Mouse (Mus musculus) R1 (cell line): ENCODE data around the gene Tsen54.
A peak's percentile ranks its signal among the peaks of the same experiment; 100 is the strongest.

Source experiments
- DNase-seq: peaks from one replicate; pipeline ENCODE4 v3.0.0-alpha.2; 2018; ENCODE audit warnings: low read depth, low spot score

Tsen54 gene

DNA sequence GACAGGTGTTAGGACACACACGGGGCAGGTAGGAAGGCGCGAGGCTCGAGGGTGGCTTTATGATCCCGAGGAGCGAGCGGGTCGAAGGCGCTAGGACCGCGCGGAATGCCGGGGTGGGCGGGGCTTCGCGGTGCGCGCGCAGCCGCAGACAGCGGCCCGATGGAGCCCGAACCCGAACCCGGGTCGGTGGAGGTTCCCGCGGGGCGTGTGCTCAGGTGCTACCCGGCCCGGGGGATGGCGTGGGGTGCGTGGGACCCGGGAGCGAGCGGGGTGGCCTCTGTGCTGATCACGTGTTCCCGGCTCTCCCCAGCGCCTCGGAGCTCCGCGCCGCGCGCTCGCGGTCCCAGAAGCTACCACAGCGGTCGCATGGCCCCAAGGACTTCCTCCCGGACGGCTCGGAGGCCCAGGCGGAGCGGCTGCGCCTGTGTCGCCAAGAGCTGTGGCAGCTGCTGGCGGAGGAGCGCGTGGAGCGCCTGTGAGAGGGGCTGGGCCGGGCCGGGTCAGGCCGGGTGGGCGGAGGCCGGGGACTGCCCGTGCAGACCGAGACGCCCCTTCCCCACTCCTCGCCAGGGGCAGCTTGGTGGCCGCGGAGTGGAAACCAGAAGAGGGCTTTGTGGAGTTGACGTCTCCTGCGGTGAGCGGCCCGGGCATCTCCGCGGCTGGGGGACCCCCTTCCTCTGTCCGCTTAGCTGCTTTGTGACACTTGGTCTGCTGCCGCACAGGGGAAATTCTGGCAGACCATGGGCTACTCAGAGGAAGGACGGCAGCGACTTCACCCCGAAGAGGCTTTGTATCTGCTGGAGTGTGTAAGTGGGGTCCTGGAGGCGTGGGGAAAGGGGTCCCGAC, at the start of gene Tsen54:
TSS of gene Tsen54 (plus strand) at position 120 of the 846 bp plus-strand sequence.
- peak; percentile 84 for DNase-seq

DNA sequence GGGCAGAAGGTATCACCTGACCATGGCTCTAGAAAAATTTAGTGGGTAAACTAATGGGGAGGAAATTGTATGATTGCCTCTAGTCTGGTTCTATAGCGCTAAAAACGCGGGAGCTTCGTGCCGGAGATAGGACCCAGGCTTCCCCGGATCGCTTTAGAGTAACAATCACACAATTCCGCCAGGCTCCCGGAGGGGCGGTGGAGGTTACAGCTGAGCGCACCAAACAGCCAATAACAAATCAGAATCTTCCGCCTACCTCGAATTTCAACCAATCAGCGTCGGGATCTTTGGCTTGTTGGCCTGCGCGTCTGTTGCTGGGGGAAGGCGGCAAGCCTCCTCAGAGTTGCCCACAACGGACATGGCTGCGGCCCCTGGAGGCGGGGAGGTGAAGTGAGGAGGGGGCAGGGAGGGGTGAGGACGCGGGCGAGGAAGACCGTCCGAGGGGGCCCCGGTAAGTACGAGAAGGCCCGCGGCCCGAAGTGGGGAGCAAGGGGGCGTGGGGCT, 49.4 kb upstream of the Tsen54 start, which contains the start of gene Tmem94:
TSS of gene Tmem94 (plus strand) at position 331 of the 504 bp plus-strand sequence.
- peak; percentile 98 for DNase-seq

DNA sequence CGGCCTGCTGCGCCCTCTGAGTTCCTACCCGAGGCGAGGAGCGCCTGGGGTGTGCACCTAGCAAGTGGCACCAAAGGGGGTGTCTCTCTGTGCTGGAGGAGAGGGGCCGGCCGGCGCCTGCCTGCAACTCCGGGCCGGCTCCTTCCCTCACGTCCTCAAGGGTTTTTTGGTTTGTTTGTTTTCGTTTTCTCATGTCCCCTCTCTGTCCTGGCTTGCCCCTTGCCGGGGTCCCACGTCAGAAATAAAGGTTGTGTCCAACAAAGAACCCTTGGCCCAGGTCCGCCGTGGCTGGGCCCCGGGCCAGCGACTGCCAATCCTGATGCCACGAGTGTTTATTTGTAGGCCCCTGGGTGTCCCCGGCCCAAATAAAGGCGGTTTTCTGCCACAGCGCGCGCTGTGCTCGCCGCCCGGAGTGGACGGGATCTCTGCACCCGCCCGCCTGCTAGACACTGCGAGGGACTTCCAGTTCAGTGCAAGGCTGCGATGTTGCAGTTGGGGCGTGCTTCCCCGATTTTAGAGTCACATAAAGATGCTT, 48.9 kb upstream of the Tsen54 start:
- DNase-seq: peak; percentile 27

DNA sequence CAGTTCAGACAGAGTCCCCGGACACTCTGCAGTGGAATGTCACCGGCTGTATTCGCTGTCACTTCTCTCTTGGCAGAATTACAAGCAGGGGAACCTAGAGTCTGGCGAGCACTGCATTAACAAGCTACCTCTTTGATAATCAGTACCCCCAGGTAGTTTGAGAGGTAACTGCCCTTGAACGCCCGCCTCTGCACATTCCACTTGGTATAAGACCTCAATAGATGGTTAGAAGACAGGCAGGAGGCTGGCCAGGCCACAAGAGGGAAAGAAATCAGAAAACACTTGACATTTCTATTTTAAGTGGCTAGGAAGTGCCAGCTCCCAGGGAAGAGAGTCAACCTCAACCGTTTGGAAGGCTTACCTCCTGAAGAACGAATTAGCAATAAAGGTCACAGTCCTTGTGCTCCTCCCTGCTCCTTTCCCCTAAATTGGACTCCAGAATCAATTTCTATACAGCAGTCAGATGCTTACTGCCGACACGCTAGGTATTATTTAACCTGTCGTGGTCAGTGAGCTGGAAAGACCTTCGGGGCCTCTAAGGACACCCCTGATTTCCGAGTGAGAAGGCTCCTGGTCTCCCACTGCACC, 48.1 kb upstream of the Tsen54 start:
- DNase-seq: no peak

DNA sequence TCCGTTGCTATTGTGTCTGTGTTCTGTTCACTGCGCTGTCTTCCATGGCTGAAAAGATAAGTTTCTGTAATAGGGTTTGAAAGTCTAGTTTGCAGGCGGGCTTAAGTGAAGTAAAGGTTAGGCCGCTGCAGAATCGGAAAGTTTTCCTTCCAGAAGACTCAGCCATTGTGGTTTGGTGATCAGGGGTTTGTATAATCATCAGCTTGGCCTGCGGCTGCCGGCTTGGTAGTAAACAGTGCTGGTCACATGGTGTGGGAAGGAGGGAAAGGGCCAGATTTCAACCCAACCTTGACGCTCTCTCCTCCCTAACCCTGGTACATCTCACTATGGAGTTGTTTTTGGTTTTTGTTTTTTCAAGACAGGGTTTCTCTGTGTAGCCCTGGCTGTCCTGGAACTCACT, 47.5 kb upstream of the Tsen54 start:
- no peak for DNase-seq

DNA sequence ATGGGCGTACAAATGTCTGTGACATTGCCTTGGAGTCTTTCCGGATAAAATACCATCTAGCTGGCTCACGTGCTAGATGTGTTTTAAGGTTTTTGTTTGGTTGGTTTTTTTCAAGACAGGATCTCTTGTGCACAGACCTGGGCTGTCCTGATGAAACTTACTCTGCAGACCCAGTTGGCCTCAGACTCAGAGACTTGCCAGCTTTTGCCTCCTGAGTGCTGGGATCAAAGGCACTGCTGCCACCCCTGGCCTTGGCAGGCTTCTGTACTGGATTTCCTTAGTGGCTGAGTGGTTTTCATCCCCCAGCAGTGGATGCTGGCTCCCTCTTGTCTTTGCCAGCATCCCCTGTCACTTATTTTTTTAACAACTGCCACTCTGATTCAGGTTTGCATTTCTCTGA, 45.6 kb upstream of the Tsen54 start:
- DNase-seq: no peak

DNA sequence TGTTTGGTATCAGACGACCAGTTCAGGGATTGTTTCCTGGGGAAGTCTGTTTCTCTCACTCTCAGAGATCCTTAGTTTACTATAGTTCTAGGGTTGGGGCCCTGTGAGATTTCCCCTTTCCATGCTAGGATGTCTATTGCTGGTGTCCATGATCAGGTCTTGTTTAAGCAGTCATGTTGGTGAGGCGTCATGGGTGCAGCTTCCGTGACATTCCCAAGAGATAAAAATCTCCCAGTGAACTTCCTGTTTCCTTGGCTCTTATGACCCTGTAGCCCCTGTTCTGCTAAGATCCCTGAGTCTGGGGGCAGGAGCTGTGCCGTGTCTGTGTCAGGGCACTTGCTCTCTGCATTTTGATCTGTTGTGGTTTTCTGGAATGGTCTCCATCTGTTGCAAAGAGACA, 39.9 kb upstream of the Tsen54 start:
- DNase-seq: no peak

DNA sequence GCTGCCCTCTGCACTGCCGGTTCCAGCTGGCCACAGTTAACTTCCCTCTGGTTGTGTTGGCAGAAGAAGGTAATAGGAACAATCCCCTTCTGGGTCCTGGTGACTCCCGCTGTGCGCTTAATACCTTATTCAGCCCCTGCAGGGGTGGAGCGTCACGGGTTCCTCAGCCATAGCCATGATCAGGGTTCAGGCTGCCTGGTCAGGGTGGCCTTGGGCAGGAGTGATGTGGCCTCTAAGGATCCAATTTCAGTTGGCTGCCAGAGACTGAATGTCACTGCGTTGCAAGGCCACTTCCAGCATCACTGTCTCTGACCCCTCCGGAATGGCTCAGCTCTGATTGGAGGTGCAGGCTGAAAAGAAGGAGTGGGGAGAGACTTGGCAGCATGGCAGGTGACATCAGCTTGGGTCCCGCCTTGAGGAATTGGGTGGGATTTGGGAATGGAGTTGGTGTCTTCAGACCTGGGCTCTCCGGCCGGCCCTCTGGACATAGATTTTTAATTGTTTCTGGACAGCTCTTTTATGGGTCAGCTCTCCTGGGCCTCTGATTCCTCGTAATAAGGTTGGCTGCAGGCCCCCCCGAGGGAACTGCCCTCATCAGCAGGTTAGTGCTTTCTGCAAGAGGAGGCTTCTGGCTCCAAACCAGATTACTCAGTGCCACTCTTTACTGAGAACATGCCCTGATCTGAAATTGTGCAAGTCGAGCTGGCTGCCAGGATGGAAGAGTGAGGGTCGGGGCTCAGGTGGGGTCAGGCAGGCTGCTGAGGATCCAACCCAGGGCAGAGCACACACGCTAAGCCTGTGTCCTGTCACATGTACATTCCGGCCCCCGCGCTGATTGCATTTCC, 38.5 kb upstream of the Tsen54 start:
- DNase-seq: no peak

DNA sequence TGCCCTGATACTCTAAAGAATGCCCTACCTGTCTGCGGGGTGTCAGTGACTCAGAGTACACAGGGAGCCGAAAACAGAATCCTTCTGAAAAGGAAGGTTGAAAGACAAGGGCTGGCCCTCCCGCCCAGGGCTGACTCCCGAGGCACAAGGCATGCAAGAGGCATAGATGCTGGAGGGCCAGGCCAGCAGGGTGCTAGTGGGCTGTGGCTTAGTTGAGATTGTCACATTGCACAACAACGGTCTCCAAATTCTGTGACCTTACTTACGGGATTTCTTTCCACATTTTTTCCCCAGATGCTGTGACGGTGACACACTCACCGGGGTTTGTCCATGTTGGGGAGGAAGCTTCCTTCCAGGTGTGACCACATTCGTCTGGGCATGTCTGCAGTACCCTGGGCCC, 37.6 kb upstream of the Tsen54 start:
- no peak for DNase-seq

DNA sequence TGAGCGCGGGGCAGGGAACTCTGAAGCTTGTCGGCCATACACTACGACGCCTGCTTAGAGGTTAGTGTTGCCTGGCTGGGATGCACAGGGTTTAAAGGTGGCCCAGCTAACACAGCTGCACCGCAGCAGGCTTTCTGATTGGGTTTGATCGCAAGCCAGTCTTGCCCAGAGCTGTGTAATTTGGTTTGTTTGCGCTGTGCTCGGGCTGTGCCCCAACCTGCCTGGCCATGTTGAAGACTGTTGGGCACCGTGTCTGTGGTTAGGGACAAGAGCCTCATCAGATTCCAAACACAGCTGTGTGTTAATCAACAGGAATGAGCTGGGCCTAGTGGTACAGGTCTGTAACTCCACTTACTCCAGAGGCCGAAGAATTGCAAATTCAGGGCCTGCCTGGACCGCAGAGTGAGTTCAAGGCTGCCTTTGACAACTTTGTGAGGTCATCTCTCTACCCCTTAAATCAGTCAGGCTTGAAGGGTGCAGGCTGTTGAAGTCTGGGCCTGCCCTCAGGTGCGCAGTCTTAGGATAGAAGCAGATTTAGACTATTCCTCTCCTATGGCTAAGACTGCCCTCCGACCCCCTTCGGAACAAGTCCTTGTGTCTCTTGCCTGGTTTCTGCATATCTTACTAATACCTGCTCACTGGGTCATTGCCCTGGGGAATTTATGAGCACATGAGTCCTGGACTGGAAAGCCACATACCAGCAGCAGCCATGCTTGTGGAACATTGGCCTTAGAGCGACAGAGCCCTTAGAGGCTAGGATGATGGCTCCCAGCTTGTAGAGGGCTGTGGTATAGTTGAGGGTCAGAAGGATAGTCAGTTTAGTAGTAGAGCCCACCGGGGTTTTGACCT, 36.8 kb upstream of the Tsen54 start:
- DNase-seq: no peak

DNA sequence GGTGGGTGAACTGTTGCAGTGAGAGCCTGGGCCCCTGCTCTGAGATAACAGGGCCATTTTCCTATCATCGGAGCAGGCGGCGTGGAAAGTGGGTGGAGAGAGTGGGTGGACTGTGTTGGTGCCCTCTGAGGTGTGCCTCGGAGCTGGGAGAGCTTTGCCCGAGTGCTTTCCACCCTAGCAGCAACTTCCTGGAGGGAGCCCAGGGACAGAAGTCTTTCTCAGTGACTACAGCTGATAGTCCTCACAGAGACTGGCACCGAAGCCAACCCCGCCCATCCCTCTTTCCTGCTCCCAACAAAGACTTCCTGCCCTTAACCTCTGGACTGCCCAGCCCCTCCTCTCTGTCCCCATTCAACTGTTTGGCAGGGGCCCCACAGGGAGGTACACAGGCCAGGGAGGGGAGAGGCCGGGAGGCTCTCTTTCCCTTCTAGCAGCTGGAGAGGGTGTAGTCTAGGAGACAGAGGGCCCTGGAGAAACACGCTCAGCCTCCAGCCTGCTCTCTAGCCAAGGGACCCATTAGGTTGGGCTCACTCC, 35.4 kb upstream of the Tsen54 start:
- peak; percentile 40 for DNase-seq

DNA sequence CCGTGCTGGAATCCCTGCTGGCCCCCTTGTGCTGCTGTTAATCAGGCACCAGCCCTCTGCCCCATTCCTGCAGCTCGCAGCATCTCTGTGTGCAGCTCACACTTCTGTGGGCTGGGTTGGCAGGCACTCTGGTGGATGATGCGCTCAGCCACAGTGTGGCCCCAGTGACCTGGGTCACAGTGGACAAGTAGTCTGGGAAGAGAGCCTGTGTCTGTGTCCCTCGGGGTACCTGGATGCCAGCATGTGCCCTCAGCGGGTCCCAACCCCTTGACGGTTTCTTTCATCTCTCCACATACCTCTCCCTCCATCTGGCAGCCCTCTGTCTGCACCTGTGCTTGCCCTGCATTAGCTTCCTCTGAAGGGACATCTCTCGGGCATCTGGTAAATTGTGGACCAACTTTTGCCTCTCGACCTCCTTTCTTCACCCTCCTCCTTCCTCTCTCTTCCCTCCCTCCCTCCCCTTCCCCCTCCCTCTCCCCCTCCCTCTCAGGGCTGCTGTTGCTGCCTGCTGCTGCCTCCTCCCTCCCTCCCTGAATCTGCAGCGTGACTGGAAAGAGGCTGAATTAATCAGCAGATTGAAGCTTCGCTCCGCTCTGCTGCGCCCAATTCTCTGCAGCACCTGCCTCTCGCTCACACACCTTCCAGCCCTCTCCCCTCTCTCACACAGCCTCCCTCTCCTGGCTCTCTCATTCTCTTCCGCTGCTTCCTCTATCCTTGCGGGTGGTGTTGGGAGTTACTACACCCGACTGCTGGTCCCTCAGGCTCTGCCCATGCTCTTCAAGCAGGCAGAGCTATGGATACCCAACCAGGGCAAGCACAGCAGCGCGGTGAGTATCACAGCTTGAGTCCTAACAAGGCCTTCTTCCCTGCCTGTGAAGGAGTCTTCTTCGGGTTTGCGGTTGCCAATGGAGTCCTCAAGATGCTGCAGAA, 34.1 kb upstream of the Tsen54 start:
- no peak for DNase-seq

DNA sequence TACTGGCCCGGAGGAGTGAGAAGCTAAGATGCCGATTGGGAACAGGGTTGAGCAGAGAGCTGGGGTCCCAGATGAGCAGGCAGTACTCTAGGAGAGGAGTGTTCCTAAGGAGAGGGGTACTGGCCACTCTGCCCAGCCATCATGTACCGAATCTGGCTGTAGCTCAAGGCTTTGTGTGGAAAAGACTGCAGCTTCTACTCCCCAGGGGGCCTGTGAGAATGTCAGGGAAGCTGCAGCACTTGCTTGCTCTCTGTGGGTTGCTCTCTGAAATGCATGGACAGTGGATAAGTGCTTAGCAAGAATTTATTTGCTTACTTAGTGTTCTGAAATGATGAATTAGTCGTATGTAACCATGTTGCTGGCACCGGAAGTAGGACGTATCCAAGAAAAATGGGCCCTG, 28.1 kb upstream of the Tsen54 start:
- no peak for DNase-seq

DNA sequence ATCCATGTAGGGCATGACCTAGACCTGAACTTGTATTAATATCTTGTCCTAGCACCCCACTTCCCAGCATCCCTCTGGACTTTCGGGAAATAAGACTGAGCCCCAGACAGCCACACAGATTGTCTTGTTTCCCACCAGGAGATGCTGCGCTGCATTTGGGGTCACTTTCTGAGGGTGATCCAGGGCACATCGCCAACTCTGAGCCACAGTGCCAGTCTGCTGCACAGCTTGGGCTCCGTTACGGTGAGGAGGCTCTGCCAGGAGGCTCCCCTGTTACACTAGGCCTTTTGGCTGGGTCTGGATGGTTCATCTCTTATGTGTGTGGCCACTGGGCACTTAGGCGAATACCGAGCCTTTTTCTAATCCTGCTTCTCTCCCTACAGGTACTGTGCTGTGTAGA, 24.7 kb upstream of the Tsen54 start:
- DNase-seq: no peak

DNA sequence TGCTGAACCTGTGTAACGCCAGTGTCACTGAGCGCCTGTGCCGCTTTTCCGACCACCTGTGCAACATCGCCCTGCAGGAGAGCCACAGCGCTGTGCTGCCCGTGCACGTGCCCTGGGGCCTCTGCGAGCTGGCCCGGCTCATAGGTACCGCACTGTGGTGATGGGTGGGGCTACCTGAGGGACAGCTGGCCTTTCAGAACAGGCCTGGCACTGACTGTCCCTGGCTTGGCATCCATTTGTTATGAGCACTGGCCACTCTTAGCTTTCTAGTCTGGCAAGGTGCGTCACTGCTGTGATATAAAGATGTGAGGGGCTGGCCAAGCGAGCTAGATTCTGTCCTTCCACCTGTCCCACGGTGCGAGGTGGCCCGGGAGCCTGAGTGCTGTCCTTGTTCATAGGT, 22.6 kb upstream of the Tsen54 start:
- no peak for DNase-seq

DNA sequence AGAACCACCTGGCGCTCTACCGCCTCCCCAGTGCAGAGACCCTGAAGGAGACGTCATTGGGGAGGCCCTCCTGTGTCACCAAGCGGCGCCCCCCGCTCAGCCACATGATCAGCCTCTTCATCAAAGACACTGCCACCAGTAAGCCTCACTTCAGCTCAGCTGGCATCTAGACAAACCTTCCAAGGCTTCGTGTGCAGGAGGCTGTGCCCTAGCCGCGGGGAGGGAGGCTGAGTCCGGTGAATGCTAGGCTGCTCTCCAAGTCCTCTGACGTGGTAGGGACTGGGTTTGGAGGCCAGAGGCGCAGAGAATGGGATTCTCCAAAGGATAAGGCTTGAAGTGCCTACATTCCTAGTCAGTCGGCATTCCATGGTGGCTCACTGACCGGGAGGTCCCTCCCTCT, 22.2 kb upstream of the Tsen54 start:
- no peak for DNase-seq

DNA sequence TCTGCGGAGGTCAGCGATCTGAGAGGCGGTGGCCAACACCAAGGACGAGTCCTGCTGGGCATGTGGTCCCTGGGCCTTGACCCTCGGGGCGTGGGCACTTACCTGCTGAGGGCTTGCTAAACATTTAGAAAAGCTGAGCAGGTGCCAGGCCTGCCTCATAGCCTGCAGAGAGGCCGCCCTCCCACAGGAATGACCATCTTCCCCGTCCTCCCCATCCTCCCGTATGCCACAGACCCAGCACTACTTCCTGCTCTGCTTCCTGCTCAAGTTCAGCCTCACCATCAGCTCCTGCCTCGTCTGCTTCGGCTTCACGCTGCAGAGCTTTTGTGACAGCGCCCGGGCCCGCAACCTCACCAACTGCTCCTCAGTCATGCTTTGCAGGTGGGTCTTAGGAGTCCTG, 17.6 kb upstream of the Tsen54 start:
- DNase-seq: no peak

DNA sequence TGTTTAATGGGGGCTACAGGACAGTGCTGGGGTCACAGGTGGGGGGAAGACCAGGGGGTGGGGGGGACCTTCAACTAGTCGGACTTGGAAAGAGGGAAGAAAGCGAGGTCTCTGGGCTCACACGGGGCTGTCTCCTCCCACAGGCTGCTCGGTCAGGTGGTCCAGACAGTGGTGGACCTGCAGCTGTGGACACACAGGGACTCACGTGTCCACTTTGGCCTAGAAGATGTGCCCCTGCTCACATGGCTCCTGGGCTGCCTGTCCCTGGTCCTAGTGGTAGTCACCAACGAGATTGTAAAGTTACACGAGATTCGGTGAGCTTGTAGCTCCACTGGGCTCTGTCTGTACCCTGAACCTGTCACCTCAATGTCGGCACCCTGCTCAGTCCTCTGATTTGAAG, 16.9 kb upstream of the Tsen54 start:
- DNase-seq: no peak

DNA sequence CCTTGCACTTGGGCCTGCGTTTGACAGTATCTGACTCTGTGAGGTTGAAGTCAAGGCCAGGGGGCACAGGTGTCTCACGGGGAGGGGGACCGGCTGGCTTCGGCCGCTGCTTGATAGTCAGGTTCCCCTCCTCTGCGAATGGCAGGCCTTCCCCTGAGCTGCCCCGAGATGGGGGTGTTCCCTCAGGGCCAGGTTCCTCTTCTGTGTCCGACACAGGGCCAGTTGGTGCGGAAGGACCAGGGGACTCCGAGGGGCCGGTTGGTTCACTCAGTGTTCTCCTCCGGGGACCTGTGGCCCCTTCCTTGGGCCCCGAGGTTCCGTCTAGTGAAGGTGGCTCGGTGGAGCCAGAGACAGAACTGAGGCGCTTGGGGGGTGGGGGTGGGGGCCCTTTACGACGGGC, 13.5 kb upstream of the Tsen54 start:
- no peak for DNase-seq
